Mouse (Mus musculus) mature B cell (primary cell): ENCODE data around the gene Dcakd.

Experiments used
- in situ Hi-C: fragments of 300-500 bp; cut with MboI; formaldehyde crosslinking; loops from 2 replicates; pipeline ENCODE4 v1.14.3; 2019

Dcakd gene

GRCm38 (mm10) chr11:103005254-103005981 is 22.7 kb downstream of the Dcakd start:
- in situ Hi-C loops, result no loop called here

- in situ Hi-C loops, result no loop called here
Observed at GRCm38 (mm10) chr11:103004852-103005251, 23.3 kb downstream of the Dcakd start.

GRCm38 (mm10) chr11:103003210-103003609 is 24.9 kb downstream of the Dcakd start:
- in situ Hi-C loops, result no loop called here

GRCm38 (mm10) chr11:103001063-103001462 is 27.1 kb downstream of the Dcakd start:
- in situ Hi-C loops, result no loop called here

GRCm38 (mm10) chr11:103000111-103000510 is 28.0 kb downstream of the Dcakd start:
- in situ Hi-C loops, result no loop called here

- in situ Hi-C loops, result no loop called here
Observed at GRCm38 (mm10) chr11:102999317-102999970, 28.7 kb downstream of the Dcakd start.

- in situ Hi-C loops, result no loop called here
Observed at GRCm38 (mm10) chr11:102998577-102999316, 29.4 kb downstream of the Dcakd start.

GRCm38 (mm10) chr11:102998254-102998576 is 29.9 kb downstream of the Dcakd start:
- in situ Hi-C loops, result no loop called here

- in situ Hi-C loops, result no loop called here
Observed at GRCm38 (mm10) chr11:102996991-102997770, 31.0 kb downstream of the Dcakd start.

- in situ Hi-C loops, result no loop called here
Observed at GRCm38 (mm10) chr11:102996385-102996784, 31.7 kb downstream of the Dcakd start.

- in situ Hi-C loops, result no loop called here
Observed at GRCm38 (mm10) chr11:102994952-102995351, 33.2 kb downstream of the Dcakd start.

- in situ Hi-C loops, result no loop called here
Observed at GRCm38 (mm10) chr11:102993420-102994029, 34.6 kb downstream of the Dcakd start.

- in situ Hi-C loops, result no loop called here
Observed at GRCm38 (mm10) chr11:102992940-102993339, 35.2 kb downstream of the Dcakd start.

- in situ Hi-C loops, result no loop called here
Observed at GRCm38 (mm10) chr11:102991681-102992080, 36.5 kb downstream of the Dcakd start.

GRCm38 (mm10) chr11:102990152-102990663 is 37.9 kb downstream of the Dcakd start:
- in situ Hi-C loops, result no loop called here

- in situ Hi-C loops, result no loop called here
Observed at GRCm38 (mm10) chr11:102989641-102990151, 38.4 kb downstream of the Dcakd start.

- in situ Hi-C loops, result no loop called here
Observed at GRCm38 (mm10) chr11:102985160-102985559, 43.0 kb downstream of the Dcakd start.

GRCm38 (mm10) chr11:102984615-102985014 is 43.5 kb downstream of the Dcakd start:
- in situ Hi-C loops, result no loop called here

GRCm38 (mm10) chr11:102984086-102984485 is 44.0 kb downstream of the Dcakd start:
- in situ Hi-C loops, result no loop called here

GRCm38 (mm10) chr11:102981151-102981890 is 46.8 kb downstream of the Dcakd start:
- in situ Hi-C loops, result no loop called here
